Mouse (Mus musculus): ENCODE results near the gene Ccdc87. TPM values are rescaled to one million over a fixed set of nuclear protein-coding genes. Genes with fewer than 3 reads are reported as not detected.
"Not testable (repeated sequence)": the region's sequence is repeated elsewhere in the genome, so short reads cannot be mapped to it uniquely, and the experiment has no call there.

Ccdc87 gene
- polyA plus RNA-seq, 1 experiment, result 0.01 TPM

DNA sequence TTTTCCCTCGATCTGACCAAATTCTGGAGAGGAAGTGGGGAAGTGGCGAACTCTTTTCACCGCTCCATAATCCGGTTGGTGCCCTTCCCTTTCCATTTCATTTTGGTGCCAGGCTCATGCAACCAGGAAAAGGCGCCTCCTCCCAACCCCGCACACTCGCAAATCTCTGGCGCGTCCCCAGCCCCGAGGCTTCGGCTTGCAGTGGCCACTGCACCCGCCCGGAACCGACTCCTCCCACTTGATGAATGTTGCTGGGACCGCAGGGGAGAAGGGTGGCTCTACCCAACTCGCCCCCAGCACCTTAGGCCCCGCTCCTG lies 28.5 kb upstream of the Ccdc87 start:
- Histone ChIP-seq H3K9me3 (ENCODE audit: control insufficient read depth, low read length) (no peaks in the 10 kb centered on the region; the same call in 1 of the 2 replicates), H3K4me3 (replicated peaks) (peak overlapping the region; percentile 90), H3K4me1 (ENCODE audit: control insufficient read depth) (peaks cover 43% of the 10 kb centered on the region), H3K36me3 (ENCODE audit: control insufficient read depth) (peaks cover 28% of the 10 kb centered on the region), H3K27me3 (ENCODE audit: control insufficient read depth) (peaks cover 5% of the 10 kb centered on the region)
- TF ChIP-seq GATA1 (IDR thresholded peaks at IDR 0.05; ENCODE audit: low read length), result no peak
- TF ChIP-seq TAL1 (IDR thresholded peaks at IDR 0.05; ENCODE audit: low read length), result no peak

DNA sequence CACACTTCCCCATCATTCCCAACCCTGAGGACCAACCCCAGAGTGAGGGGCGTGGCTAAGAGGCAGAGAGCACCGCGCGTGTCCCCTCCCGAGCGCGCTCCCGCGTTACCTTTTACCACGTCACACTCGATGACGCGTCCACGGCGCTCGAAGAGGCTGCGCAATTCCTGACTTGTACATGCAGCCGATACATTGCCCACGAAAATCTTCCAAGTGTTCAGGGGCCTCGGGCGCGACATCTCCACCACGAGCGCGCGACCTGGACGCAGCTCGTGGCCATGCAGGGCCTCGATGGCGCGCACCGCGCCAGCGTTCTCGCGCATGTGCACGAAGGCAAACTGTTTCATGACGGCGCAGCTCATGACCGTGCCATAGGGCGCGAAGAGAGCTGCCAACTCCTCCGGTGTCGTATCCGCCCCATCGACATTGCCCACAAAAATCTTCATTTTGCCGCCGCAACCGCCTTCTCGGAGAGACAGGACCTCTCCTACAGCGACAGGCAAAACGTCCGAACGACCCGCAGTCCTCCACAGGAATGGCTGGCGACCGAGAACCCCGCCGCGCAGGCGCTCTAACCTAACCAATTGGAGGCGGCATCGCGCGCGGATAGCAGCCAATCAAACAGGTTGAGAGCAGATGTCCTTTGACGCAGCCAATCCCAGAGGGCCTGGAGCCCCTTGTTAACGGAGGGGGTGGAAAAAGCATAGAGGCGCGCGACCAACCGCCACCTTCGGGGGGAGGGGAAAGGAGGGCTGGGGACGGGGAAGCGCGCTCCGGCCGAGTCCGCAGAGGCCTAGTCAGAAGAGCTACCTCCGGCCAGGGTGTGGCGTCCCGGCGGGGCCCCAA lies 27.9 kb upstream of the Ccdc87 start, which contains the start of the genes Gm21992 and Rbm14:
TSS of gene Gm21992 (minus strand) at position 550 of the 846 bp plus-strand sequence.
TSS of gene Rbm14 (minus strand) at position 572 of the 846 bp plus-strand sequence.
- H3K36me3 ChIP-seq (ENCODE audit: control insufficient read depth), result peaks cover 23% of the 10 kb centered on the region
- H3K9me3 ChIP-seq (ENCODE audit: control insufficient read depth, low read length), result no peaks in the 10 kb centered on the region; the same call in 1 of the 2 replicates
- TF ChIP-seq GATA1 (IDR thresholded peaks at IDR 0.05; ENCODE audit: low read length) (no peak), TAL1 (IDR thresholded peaks at IDR 0.05; ENCODE audit: low read length) (no peak)
- peaks cover 40% of the 10 kb centered on the region for H3K4me1 ChIP-seq (ENCODE audit: control insufficient read depth)
- H3K4me3 ChIP-seq (replicated peaks), result peak within 1 kb of the TSS; percentile 90
- peaks cover 5% of the 10 kb centered on the region for H3K27me3 ChIP-seq (ENCODE audit: control insufficient read depth)

DNA sequence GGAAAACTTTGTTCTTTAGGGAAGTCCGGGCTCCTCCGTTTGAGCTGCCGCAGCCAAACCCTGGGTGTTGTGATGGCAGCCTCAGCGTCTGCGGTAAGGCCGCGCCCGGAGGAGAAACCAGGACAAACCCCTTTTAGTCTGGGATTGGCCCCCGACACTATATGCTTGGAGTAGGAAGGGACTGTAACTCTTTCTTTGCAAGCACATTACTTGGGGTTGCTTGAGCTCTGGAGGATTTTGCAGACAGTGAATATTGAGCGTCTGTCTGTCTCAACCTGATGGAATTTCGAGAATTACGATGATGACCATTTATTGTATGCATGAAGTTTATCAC lies 27.3 kb upstream of the Ccdc87 start:
- H3K4me3 ChIP-seq (replicated peaks), result peak overlapping the region; percentile 90
- no peaks in the 10 kb centered on the region; the same call in 1 of the 2 replicates for H3K9me3 ChIP-seq (ENCODE audit: control insufficient read depth, low read length)
- peaks cover 5% of the 10 kb centered on the region for H3K27me3 ChIP-seq (ENCODE audit: control insufficient read depth)
- peaks cover 35% of the 10 kb centered on the region for H3K4me1 ChIP-seq (ENCODE audit: control insufficient read depth)
- no peak for TF ChIP-seq GATA1 (IDR thresholded peaks at IDR 0.05; ENCODE audit: low read length)
- TF ChIP-seq TAL1 (IDR thresholded peaks at IDR 0.05; ENCODE audit: low read length), result no peak
- peaks cover 17% of the 10 kb centered on the region for H3K36me3 ChIP-seq (ENCODE audit: control insufficient read depth)

DNA sequence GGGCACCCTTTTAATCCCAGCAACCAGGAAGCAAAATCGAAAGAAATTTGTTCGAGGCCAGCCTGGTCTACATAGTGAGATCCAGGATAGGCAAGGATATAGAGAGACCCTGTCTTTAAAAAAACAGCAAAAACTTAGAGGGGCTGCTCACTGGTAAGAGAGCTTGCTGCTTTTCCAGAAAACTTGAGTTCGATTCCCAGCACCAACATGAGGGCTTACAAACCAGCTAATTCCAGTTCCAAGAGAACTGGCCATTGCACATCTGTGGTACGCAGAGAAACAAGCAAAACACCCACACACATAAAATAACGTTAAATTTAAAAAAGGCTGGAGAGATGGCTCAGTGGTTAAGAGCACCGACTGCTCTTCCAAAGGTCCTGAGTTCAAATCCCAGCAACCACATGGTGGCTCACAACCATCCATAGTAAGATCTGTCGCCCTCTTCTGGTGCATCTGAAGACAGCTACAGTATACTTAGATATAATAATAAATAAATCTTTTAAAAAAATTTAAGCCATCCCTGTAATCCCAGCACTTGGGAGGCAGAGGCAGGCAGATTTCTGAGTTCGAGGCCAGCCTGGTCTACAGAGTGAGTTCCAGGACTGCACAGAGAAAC lies 26.7 kb upstream of the Ccdc87 start:
- Histone ChIP-seq H3K4me1 (ENCODE audit: control insufficient read depth) (peaks cover 32% of the 10 kb centered on the region), H3K36me3 (ENCODE audit: control insufficient read depth) (peaks cover 13% of the 10 kb centered on the region), H3K4me3 (replicated peaks) (peak overlapping the region; percentile 90)
- H3K9me3 ChIP-seq (ENCODE audit: control insufficient read depth, low read length); H3K27me3 ChIP-seq (ENCODE audit: control insufficient read depth): not testable (repeated sequence)

DNA sequence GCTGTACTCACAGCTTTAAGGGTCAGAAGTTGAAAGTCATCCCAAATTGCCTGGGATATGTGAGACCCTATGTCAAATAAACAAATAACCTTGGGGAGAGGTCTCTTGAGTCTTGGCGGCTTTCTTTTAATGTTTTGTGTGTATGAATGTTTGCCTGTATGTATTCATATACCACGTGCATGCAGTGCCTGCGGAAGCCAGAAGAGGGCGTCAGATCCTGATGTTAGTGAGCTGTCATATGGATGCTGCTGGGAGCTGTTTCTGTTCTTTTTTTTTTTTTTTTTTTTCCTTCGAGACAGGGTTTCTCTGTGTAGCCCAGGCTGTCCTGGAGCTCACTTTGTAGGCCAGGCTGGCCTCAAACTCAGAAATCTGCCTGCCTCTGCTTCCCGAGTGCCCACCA lies 26.2 kb upstream of the Ccdc87 start:
- no peak for TF ChIP-seq TAL1 (IDR thresholded peaks at IDR 0.05; ENCODE audit: low read length)
- TF ChIP-seq GATA1 (IDR thresholded peaks at IDR 0.05; ENCODE audit: low read length), result no peak
- Histone ChIP-seq H3K27me3 (ENCODE audit: control insufficient read depth) (peaks cover 14% of the 10 kb centered on the region), H3K4me1 (ENCODE audit: control insufficient read depth) (peaks cover 26% of the 10 kb centered on the region), H3K9me3 (ENCODE audit: control insufficient read depth, low read length) (no peaks in the 10 kb centered on the region; the same call in 1 of the 2 replicates), H3K4me3 (replicated peaks) (no peak overlapping the region), H3K36me3 (ENCODE audit: control insufficient read depth) (peaks cover 8% of the 10 kb centered on the region)

DNA sequence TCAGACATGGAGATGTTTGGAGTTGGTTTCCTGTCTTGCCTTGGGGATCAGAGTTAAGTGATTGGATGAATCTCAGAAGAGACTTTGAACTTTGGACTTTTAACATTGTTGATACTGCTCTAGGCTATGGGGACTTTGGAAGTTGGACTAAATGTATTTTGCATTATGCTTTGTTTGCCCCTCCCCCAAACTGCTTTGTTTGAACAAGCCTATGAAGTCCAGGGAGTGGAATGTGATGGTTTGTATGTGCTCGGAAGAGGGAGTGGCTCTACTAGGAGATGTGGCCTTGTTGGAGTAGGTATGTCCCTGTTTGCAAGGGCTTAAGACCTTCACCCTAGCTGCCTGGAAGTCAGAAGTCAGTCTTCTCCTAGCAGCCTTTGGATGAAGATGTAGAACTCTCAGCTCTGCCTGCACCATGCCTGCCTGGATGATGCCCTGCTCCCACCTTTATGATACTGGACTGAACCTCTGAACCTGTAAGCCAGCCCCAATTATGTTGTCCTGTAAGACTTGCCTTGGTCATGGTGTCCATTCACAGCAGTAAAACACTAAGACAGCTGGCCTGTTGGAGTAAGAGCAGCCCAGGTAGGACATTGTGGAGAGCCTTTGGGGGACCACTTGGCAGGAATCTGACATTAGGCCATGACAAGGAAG lies 21.9 kb upstream of the Ccdc87 start:
- H3K27me3 ChIP-seq (ENCODE audit: control insufficient read depth), result peaks cover 23% of the 10 kb centered on the region
- H3K36me3 ChIP-seq (ENCODE audit: control insufficient read depth), result no peaks in the 10 kb centered on the region
- H3K4me1 ChIP-seq (ENCODE audit: control insufficient read depth), result peaks cover 2% of the 10 kb centered on the region
- no peak for TF ChIP-seq TAL1 (IDR thresholded peaks at IDR 0.05; ENCODE audit: low read length)
- no peak overlapping the region for H3K4me3 ChIP-seq (replicated peaks)
- H3K9me3 ChIP-seq (ENCODE audit: control insufficient read depth, low read length), result no peaks in the 10 kb centered on the region; the same call in 1 of the 2 replicates

DNA sequence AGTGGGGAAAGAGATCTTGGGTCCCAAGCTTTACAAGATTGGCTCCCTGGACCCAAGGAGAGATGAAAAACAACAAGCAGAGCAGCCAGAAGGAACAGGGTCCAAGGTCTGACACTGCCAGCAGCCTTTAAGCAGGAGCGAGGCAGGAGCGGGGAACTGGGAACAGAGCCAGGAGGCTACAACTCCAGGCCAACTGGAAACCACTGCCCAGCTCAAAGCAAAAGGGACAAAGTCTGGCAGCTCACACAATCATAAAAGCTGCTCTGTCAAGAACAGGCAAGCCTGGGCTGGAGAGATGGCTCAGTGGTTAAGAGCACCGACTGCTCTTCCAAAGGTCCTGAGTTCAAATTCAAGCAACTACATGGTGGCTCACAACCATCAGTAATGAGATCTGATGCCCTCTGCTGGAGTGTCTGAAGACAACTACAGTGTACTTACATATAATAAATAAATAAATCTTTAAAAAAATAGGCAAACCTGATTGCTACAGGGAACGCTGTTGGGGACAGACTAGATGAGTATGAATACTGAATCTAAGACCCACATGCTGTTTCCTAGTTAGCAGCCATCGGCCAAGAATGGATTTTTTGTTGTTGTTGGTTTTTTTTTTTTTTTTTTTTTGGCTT lies 18.4 kb upstream of the Ccdc87 start:
- Histone ChIP-seq H3K36me3 (ENCODE audit: control insufficient read depth) (peaks cover 16% of the 10 kb centered on the region), H3K27me3 (ENCODE audit: control insufficient read depth) (peaks cover 18% of the 10 kb centered on the region), H3K4me3 (replicated peaks) (no peak overlapping the region), H3K4me1 (ENCODE audit: control insufficient read depth) (no peaks in the 10 kb centered on the region), H3K9me3 (ENCODE audit: control insufficient read depth, low read length) (no peaks in the 10 kb centered on the region)
- TF ChIP-seq GATA1 (IDR thresholded peaks at IDR 0.05; ENCODE audit: low read length), result no peak
- TF ChIP-seq TAL1 (IDR thresholded peaks at IDR 0.05; ENCODE audit: low read length), result no peak

DNA sequence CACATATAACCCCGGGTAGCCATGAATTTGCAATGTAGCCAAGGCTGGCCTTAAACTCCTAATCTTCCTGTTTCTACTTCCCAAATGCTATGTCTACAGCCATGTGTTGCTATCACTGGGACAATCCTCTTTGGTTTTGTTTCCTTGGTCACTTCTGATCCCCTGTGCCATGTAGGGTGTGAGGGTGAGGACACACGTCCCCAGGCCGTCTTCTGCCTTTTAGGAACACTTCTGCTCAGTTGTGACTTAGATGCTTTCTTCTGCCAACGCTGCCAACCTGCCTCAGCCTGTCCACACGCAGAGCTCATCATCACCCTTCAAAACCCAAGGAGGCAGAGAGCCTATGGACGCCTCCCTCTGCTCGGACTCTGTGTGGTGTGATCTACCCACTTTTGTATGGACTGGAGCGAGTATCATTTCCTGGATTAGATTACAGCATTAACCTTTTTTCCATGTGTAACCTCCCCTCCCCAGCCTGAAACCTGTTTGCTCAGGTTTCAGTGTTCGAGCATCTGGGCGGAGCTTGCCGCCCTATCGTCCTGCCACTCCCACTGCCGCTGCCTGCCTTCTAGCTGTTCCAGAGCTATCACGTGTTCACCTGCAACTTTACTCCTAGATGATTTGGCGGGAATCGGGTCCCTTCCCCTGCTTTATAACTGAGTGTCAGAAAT lies 10.6 kb upstream of the Ccdc87 start:
- H3K36me3 ChIP-seq (ENCODE audit: control insufficient read depth), result peaks cover 87% of the 10 kb centered on the region
- H3K9me3 ChIP-seq (ENCODE audit: control insufficient read depth, low read length), result no peaks in the 10 kb centered on the region
- TF ChIP-seq GATA1 (IDR thresholded peaks at IDR 0.05; ENCODE audit: low read length), result no peak
- TF ChIP-seq TAL1 (IDR thresholded peaks at IDR 0.05; ENCODE audit: low read length), result no peak
- H3K4me3 ChIP-seq (replicated peaks), result no peak overlapping the region
- no peaks in the 10 kb centered on the region for H3K27me3 ChIP-seq (ENCODE audit: control insufficient read depth)
- peaks cover 12% of the 10 kb centered on the region for H3K4me1 ChIP-seq (ENCODE audit: control insufficient read depth)
